Mouse (Mus musculus) adrenal gland, adult 2 months (tissue): ENCODE data around the gene Slc17a2. TPM values are rescaled to one million over a fixed set of nuclear protein-coding genes. Genes with fewer than 3 reads are reported as not detected.

ENCODE experiments used
- polyA plus RNA-seq: library from polyadenylated mRNA; depleted of rRNA; stranded (reverse); fragments of >200 nt; gene quantifications from 2 replicates; pipeline ENCODE4 v1.2.3, GENCODE M21; 2012; rRNA removed
- total RNA-seq, 2 experiments: library from RNA; stranded (reverse); gene quantifications; 2 replicates each; pipeline ENCODE4 v1.2.3; 2021

The Slc17a2 gene
- total and polyA plus RNA-seq, 3 experiments, result 0.07 to 0.20 TPM; not detected in 1

Other genes with a start within 250 kb of the Slc17a2 start
- gene Hist1h3e, start 244.6 kb upstream of the Slc17a2 start, total RNA-seq, result 10 to 100 TPM; 41.4 to 51.2 TPM
- gene Hist1h3e, start 244.6 kb upstream of the Slc17a2 start, polyA plus RNA-seq, result 12.8 and 14.0 TPM in 2 replicates
- 1 to 10 TPM; 2.7 to 4.9 TPM for gene Hist1h2ae, start 235.8 kb upstream of the Slc17a2 start, total RNA-seq
- 0.90 and 3.7 TPM in 2 replicates for gene Hist1h2ae, start 235.8 kb upstream of the Slc17a2 start, polyA plus RNA-seq
- gene Hist1h2bg, start 235.6 kb upstream of the Slc17a2 start, total RNA-seq, result 10 to 100 TPM; 41.1 to 60.2 TPM
- gene Hist1h2bg, start 235.6 kb upstream of the Slc17a2 start, polyA plus RNA-seq, result 25.3 and 27.0 TPM in 2 replicates
- 10 to 100 TPM; 17.9 to 21.6 TPM for gene Hist1h2bf, start 232.8 kb upstream of the Slc17a2 start, total RNA-seq
- gene Hist1h2bf, start 232.8 kb upstream of the Slc17a2 start, polyA plus RNA-seq, result 0.80 and 5.5 TPM in 2 replicates
- 1 to 10 TPM; 2.9 to 6.4 TPM for gene Hist1h2ad, start 232.6 kb upstream of the Slc17a2 start, total RNA-seq
- 2.5 and 3.2 TPM in 2 replicates for gene Hist1h2ad, start 232.6 kb upstream of the Slc17a2 start, polyA plus RNA-seq
- 1 to 10 TPM; 3.7 to 6.5 TPM for gene Hist1h3d, start 231.2 kb upstream of the Slc17a2 start, total RNA-seq
- gene Hist1h3d, start 231.2 kb upstream of the Slc17a2 start, polyA plus RNA-seq, result 3.7 TPM in 2 replicates
- gene Hist1h4d, start 225.4 kb upstream of the Slc17a2 start, total RNA-seq, result 100 to 1,000 TPM; 118 to 129 TPM
- 2.6 and 2.7 TPM in 2 replicates for gene Hist1h4d, start 225.4 kb upstream of the Slc17a2 start, polyA plus RNA-seq
- 10 to 100 TPM; 11.3 to 14.8 TPM for gene Hist1h2be, start 185.9 kb upstream of the Slc17a2 start, total RNA-seq
- gene Hist1h2be, start 185.9 kb upstream of the Slc17a2 start, polyA plus RNA-seq, result 1.7 and 2.0 TPM in 2 replicates
- gene Hist1h1e, start 184.4 kb upstream of the Slc17a2 start, total RNA-seq, result 10 to 100 TPM; 44.2 to 71.4 TPM
- 1.0 and 1.2 TPM in 2 replicates for gene Hist1h1e, start 184.4 kb upstream of the Slc17a2 start, polyA plus RNA-seq
- 1 to 10 TPM; 2.0 to 2.5 TPM for gene Hist1h2ac, start 123.0 kb upstream of the Slc17a2 start, total RNA-seq
- 0.34 and 0.87 TPM in 2 replicates for gene Hist1h2ac, start 123.0 kb upstream of the Slc17a2 start, polyA plus RNA-seq
- 100 to 1,000 TPM; 143 to 210 TPM for gene Hist1h2bc, start 122.8 kb upstream of the Slc17a2 start, total RNA-seq
- 308 and 343 TPM in 2 replicates for gene Hist1h2bc, start 122.8 kb upstream of the Slc17a2 start, polyA plus RNA-seq
- not detected for gene Hist1h1t, start 111.2 kb upstream of the Slc17a2 start, total RNA-seq
- gene Hist1h1t, start 111.2 kb upstream of the Slc17a2 start, polyA plus RNA-seq, result not detected in 2 replicates
- 10 to 100 TPM; 70.2 to 84.7 TPM for gene Hist1h4c, start 108.5 kb upstream of the Slc17a2 start, total RNA-seq
- 1.7 and 2.8 TPM in 2 replicates for gene Hist1h4c, start 108.5 kb upstream of the Slc17a2 start, polyA plus RNA-seq
- 10 to 100 TPM; 22.3 to 33.0 TPM for gene Hfe, start 96.1 kb upstream of the Slc17a2 start, total RNA-seq
- 27.9 and 30.3 TPM in 2 replicates for gene Hfe, start 96.1 kb upstream of the Slc17a2 start, polyA plus RNA-seq
- 100 to 1,000 TPM; 168 to 270 TPM for gene Hist1h1c, start 68.2 kb upstream of the Slc17a2 start, total RNA-seq
- 32.9 and 41.2 TPM in 2 replicates for gene Hist1h1c, start 68.2 kb upstream of the Slc17a2 start, polyA plus RNA-seq
- 10 to 100 TPM in 1 of 2 experiments, 1 to 10 TPM in 1; 4.6 to 14.7 TPM for gene Hist1h3c, start 61.4 kb upstream of the Slc17a2 start, total RNA-seq
- gene Hist1h3c, start 61.4 kb upstream of the Slc17a2 start, polyA plus RNA-seq, result 4.9 and 6.7 TPM in 2 replicates
- 10 to 100 TPM; 17.1 TPM for gene Hist1h2bb, start 60.3 kb upstream of the Slc17a2 start, total RNA-seq
- 4.2 and 5.6 TPM in 2 replicates for gene Hist1h2bb, start 60.3 kb upstream of the Slc17a2 start, polyA plus RNA-seq
- 10 to 100 TPM; 25.7 to 26.0 TPM for gene Hist1h2ab, start 55.9 kb upstream of the Slc17a2 start, total RNA-seq
- 1.6 and 4.1 TPM in 2 replicates for gene Hist1h2ab, start 55.9 kb upstream of the Slc17a2 start, polyA plus RNA-seq
- gene Hist1h3b, start 54.7 kb upstream of the Slc17a2 start, total RNA-seq, result 10 to 100 TPM; 25.0 to 32.1 TPM
- 2.5 and 3.2 TPM in 2 replicates for gene Hist1h3b, start 54.7 kb upstream of the Slc17a2 start, polyA plus RNA-seq
- gene Hist1h4b, start 50.0 kb upstream of the Slc17a2 start, total RNA-seq, result 10 to 100 TPM; 64.3 to 65.2 TPM
- 2.4 and 3.9 TPM in 2 replicates for gene Hist1h4b, start 50.0 kb upstream of the Slc17a2 start, polyA plus RNA-seq
- gene Hist1h4a, start 45.8 kb upstream of the Slc17a2 start, total RNA-seq, result 10 to 100 TPM; 21.1 to 26.3 TPM
- gene Hist1h4a, start 45.8 kb upstream of the Slc17a2 start, polyA plus RNA-seq, result 0.36 and 2.1 TPM in 2 replicates
- 10 to 100 TPM; 32.5 to 35.7 TPM for gene Hist1h3a, start 44.6 kb upstream of the Slc17a2 start, total RNA-seq
- 4.2 and 6.6 TPM in 2 replicates for gene Hist1h3a, start 44.6 kb upstream of the Slc17a2 start, polyA plus RNA-seq
- gene Hist1h1a, start 43.3 kb upstream of the Slc17a2 start, total RNA-seq, result 10 to 100 TPM; 11.0 to 19.6 TPM
- gene Hist1h1a, start 43.3 kb upstream of the Slc17a2 start, polyA plus RNA-seq, result 0.21 and 0.25 TPM in 2 replicates
- gene Trim38, start 37.1 kb upstream of the Slc17a2 start, total RNA-seq, result under 1 TPM in 1 of 2 experiments, not detected in 1; 0.43 TPM
- gene Trim38, start 37.1 kb upstream of the Slc17a2 start, polyA plus RNA-seq, result not detected in 2 replicates
- gene Slc17a3, start 32.4 kb downstream of the Slc17a2 start, total RNA-seq, result 1 to 10 TPM in 1 of 2 experiments, under 1 TPM in 1; 0.35 to 1.6 TPM
- gene Slc17a3, start 32.4 kb downstream of the Slc17a2 start, polyA plus RNA-seq, result 0.20 TPM in 1 of 2 replicates, not detected in the other
- gene Slc17a1, start 60.8 kb downstream of the Slc17a2 start, total RNA-seq, result under 1 TPM in 1 of 2 experiments, not detected in 1; 0.24 TPM
- not detected in 2 replicates for gene Slc17a1, start 60.8 kb downstream of the Slc17a2 start, polyA plus RNA-seq
- under 1 TPM; 0.14 to 0.43 TPM for gene Slc17a4, start 108.0 kb downstream of the Slc17a2 start, total RNA-seq
- 0.08 and 0.15 TPM in 2 replicates for gene Slc17a4, start 108.0 kb downstream of the Slc17a2 start, polyA plus RNA-seq
- gene Hist1h2ba, start 127.2 kb downstream of the Slc17a2 start, total RNA-seq, result not detected
- not detected in 2 replicates for gene Hist1h2ba, start 127.2 kb downstream of the Slc17a2 start, polyA plus RNA-seq
- gene Hist1h2aa, start 127.5 kb downstream of the Slc17a2 start, total RNA-seq, result not detected
- gene Hist1h2aa, start 127.5 kb downstream of the Slc17a2 start, polyA plus RNA-seq, result not detected in 2 replicates
- 1 to 10 TPM; 1.8 to 4.6 TPM for gene Scgn, start 184.2 kb downstream of the Slc17a2 start, total RNA-seq
- gene Scgn, start 184.2 kb downstream of the Slc17a2 start, polyA plus RNA-seq, result 0.66 and 0.73 TPM in 2 replicates